Mouse (Mus musculus): Measurements from ENCODE around the gene Kcnq5.
"Not testable (repeated sequence)": the region's sequence is repeated elsewhere in the genome, so short reads cannot be mapped to it uniquely, and the experiment has no call there.

Gene Kcnq5

DNA sequence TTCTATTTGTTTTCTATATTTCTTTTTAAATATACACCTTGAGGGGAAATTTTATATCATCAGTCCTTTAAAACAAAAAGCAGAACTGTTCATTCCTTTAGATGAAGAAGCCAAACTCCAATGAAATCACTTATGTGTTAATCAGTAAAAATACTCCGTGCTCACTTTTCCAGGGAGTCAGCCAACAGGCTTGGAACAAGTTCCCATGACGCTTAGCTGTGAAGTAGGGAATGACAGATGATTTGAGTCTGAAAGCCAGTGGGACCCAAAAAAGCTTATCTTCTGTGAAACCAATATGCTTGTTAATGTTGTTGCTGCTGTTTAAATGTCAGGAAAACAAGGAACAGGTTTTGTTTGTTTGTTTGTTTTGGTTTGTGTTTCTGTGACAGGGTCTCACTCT, 326.3 kb downstream of the Kcnq5 start:
- no peak for DNase-seq (ENCODE audit: low spot score)

- DNase-seq (ENCODE audit: low spot score), result no peak
Observed at GRCm38 (mm10) chr1:21634013-21634412, 327.7 kb downstream of the Kcnq5 start.

- DNase-seq (ENCODE audit: low spot score), result no peak
Observed at GRCm38 (mm10) chr1:21622455-21622854, 339.3 kb downstream of the Kcnq5 start.

- no peak for DNase-seq (ENCODE audit: low spot score)
Observed at GRCm38 (mm10) chr1:21622039-21622438, 339.7 kb downstream of the Kcnq5 start.

DNA sequence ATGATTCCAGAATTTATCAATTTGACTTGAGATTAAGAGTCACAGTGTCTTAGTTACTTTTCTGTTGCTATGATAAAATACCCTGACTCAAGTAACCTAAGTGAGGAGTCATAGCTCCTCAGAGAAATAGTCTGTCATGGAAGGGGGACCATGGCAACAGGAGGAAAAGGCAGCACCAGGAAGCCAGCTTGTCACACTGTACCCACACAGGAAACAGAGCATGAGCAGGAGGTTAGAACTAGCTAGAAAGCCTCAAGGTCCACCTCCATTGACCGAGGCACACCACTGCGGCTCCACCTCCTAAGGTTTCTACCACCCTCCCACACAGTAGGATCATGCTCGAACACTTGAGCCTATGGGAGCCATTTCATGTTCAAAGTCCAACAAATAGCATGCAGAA, 343.0 kb downstream of the Kcnq5 start:
- no peak for DNase-seq (ENCODE audit: low spot score)

GRCm38 (mm10) chr1:21616666-21617065, 345.1 kb downstream of the Kcnq5 start:
- no peak for DNase-seq (ENCODE audit: low spot score)

DNA sequence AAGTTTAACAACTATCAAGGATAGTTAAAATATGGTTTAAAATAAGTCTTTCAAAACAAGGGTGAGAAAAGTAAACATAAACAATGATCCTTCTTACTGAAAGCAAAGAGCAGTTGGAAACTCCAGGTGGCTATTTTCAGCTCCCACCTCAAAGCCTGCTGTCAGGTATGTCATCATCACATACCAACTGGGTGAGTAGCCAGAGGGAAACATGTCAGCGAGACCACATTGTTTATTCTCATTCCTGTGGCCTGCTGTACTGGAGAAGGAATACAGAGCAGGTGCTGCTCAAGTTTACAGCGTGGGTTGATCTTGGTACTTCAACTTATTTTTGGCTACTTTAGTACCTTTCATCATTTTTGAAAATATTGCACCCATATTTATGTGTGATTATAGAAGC, 347.8 kb downstream of the Kcnq5 start:
- DNase-seq (ENCODE audit: low spot score), result no peak

GRCm38 (mm10) chr1:21604003-21604402, 357.7 kb downstream of the Kcnq5 start:
- no peak for DNase-seq (ENCODE audit: low spot score)

DNA sequence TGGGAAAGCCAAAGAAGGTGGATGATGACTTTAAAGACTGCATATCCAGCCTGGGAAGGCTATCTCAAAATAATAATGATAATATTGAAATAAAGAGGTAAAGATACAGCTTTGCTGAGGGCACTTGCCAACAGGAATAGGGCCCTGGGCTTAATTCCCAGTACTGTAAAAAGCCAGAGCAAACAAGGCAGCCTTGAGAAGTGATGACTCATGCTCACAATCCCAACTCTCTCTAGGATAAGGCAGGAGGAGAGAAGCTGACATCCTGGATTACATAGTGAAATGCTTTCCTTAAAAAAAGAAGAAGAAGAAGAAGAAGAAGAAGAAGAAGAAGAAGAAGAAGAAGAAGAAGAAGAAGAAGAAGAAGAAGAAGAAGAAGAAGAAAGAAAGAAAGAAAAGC, 359.2 kb downstream of the Kcnq5 start:
- no peak for DNase-seq (ENCODE audit: low spot score)

DNA sequence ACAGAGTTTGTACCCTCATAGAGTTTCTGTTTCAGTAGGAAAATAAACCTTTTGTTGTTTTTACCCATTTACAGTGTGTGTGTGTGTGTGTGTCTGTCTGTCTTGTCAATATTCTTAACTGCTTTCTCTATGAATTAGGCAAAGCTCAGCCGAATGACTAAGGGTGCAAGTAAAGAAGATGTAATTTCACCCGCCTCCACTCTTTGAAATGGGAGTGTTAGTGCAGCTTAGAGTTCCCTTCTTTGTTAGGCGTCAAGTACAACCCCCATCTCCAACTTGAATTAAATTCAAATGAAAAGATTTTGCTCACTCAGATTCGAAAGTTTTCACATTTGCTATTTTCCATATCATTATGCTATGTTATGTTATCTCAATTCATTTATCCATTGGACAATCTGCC, 361.1 kb downstream of the Kcnq5 start:
- DNase-seq (ENCODE audit: low spot score), result no peak

DNA sequence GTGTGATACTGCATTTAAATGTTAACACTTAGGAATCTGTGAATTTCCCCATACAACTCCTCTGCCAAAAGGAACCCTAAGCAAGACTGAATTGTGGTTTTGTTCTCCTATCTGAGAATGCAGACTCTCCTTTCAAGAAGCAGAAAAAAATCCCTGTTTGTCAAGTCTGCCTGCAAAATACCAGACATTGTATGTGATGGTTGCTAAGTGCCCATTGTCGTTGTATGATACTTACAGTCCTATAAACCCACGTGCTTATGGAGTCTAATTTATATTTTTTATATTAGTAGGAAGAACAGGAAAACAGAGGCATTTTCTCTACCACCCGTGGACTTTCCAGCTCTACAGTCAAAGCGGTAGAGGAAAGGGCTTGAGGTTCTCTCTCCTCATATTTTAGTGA, 367.9 kb downstream of the Kcnq5 start:
- DNase-seq (ENCODE audit: low spot score), result no peak

DNA sequence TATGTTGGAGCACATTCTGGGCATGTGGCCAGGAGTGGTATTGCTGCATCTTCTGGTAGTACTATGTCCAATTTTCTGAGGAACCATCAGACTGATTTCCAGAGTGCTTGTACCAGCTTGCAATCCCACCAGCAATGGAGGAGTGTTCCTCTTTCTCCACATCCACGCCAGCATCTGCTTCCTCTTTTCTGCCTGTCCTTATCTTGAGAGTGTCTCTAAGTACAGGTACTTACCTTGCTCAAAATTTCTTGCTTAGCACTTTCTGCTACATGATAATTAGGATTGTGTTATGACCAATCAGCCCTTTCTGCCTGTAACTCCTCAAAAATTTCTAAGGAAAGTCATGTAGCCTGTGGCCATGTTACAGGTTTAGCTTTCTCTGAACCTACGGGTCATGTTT, 394.3 kb downstream of the Kcnq5 start:
- not testable (repeated sequence) for DNase-seq (ENCODE audit: low spot score)

- DNase-seq (ENCODE audit: low spot score), result no peak
Observed at GRCm38 (mm10) chr1:21554630-21555029, 407.1 kb downstream of the Kcnq5 start.

DNA sequence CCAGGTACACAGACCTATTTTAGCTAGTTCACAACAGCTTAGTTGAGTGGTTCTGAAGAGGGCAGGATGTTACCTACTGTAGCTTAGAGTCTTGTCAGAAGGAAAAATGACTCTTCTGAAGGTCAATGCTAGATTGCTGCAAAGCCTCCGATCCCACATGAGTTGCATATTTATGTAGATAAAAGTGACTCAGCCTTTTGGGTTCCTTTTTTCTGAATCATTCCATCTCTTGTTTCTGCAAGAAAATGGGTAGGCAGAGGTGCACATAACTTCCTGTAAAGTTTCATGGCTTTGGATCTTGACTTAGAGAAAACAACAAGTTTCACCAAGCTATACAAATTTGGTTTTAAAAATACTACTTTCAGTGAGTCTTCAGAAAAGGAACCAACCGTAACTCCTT, 409.0 kb downstream of the Kcnq5 start:
- DNase-seq (ENCODE audit: low spot score), result no peak

DNA sequence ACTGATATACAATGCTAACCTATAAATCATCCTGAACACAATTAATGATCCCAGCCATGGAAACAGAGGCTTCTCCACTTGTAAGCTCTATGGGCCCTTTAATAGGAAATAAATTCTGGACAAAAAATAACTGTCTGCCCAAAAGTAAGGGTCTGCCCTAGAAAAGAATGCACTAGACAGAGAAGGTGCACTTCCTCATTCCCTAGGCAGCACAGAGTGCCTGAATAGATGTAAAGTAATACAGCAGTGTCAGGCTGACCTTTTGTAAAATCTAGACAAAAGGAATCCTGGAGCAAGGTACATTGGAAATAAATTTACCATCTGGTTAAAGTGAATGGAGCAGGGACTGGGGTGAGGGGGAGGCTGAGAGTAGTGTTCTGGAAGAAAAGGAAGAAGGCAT, 417.8 kb downstream of the Kcnq5 start:
- no peak for DNase-seq (ENCODE audit: low spot score)

- no peak for DNase-seq (ENCODE audit: low spot score)
Observed at GRCm38 (mm10) chr1:21539486-21539885, 422.3 kb downstream of the Kcnq5 start.

DNA sequence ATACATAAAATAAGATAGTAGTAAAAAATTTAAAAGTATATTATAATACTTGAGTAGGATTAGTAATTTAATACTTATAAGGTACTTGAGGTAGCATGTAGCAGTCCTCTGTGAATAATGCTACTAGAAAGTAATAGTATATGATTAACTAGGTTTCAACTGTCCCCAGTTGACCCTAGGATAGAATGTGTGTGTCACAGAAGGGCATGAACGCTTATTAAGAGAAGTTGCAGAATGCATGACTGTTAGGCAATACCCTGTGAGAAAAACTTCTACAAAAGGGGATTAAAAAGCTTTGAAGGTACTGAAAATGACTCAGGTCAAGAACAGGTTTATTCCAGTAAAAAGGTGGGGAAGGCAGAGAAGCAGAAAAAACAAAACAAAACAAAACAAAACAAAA, 430.9 kb downstream of the Kcnq5 start:
- DNase-seq (ENCODE audit: low spot score), result no peak

GRCm38 (mm10) chr1:21521995-21522394, 439.7 kb downstream of the Kcnq5 start:
- DNase-seq (ENCODE audit: low spot score), result no peak

- no peak for DNase-seq (ENCODE audit: low spot score)
Observed at GRCm38 (mm10) chr1:21521475-21521874, 440.3 kb downstream of the Kcnq5 start.

- DNase-seq (ENCODE audit: low spot score), result no peak
Observed at GRCm38 (mm10) chr1:21520116-21520645, 441.6 kb downstream of the Kcnq5 start.

- no peak for DNase-seq (ENCODE audit: low spot score)
Observed at GRCm38 (mm10) chr1:21506665-21507064, 455.1 kb downstream of the Kcnq5 start.

- DNase-seq (ENCODE audit: low spot score), result no peak
Observed at GRCm38 (mm10) chr1:21499815-21500534, 461.8 kb downstream of the Kcnq5 start.

- DNase-seq (ENCODE audit: low spot score), result no peak
Observed at GRCm38 (mm10) chr1:21496307-21496706, 465.4 kb downstream of the Kcnq5 start.

DNA sequence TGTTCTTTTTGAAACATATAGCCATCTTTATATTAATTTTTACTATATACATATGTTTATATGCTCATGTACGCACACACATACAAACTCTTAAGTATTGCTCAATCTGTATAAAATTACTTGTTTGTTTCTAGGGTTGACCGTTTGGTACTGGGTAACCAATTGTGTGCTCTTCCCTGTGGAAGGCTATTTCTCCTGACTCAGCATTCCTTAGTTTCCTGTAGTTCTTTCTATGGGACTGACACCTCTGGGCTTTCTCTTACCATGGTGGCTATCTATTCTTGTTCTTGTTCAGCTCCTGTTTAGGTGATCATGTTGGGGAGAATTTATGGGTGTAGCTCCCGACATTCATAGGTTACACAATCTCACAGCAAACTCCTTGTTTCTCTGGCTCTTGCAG, 473.1 kb downstream of the Kcnq5 start:
- no peak for DNase-seq (ENCODE audit: low spot score)
